Mouse (Mus musculus) subcutaneous adipose tissue, adult 2 months (tissue): ENCODE measurements around the gene Pigo. TPM values are rescaled to one million over a fixed set of nuclear protein-coding genes. Genes with fewer than 3 reads are reported as not detected.

Source experiments
- polyA plus RNA-seq: library from polyadenylated mRNA; depleted of rRNA; stranded (reverse); fragments of >200 nt; gene quantifications from 2 replicates; pipeline ENCODE4 v1.2.3, GENCODE M21; 2012; ENCODE audit warnings: low replicate concordance; rRNA removed

Gene Pigo
- 13.7 and 24.9 TPM in 2 replicates for polyA plus RNA-seq

GRCm38 (mm10) chr4:43025084-43025960 lies at the start of gene Pigo:
Gene Pigo, minus strand, starts transcription at chr4:43025819.

DNA sequence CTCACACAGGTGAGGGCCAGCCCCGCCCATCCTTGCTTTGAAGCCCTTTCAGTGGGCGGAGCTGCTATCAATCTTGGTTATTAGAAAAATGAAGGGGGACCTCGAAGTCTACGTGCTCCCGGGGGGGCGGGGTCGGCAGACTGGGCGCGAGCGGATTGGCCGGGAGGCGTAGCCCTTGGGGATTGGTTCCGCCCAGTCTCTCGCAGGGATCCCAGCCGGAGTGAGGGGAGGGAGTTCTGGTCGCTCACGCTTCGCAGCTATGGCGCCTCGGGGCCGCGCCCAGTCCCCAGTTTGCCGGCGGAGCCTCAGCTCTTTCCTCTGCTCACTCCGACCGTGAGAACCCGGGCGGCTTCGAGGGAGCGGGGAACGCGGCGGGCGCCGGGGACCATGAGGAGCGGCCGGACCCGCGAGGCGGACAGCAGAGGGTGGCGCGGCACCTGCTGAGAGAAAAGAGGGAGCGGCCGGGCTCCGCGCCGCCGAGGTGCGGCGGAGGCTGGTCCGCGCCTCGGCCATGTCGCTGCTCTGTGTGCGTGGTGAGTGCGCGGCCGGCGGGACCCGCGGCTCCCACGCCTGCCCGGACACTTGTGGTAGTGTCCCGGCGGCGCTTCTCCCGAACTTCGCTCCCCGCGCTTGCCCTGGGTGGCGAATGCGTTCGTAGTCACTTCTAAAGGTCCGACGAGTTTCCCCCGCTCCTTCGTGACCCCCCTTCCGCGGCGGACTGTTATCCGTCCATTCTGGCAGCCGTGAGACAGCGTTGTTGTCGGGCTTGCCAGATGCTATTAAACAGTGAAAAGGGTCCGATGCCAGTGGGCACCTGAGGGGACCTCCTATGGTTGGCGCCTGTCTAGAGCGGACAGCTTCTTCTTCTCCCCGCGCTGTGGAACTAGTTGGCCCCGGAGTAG lies 33.4 kb upstream of the Pigo start, which contains the start of gene Unc13b:
Gene Unc13b, plus strand, starts transcription at position 201 of the 902 bp plus-strand sequence.

DNA sequence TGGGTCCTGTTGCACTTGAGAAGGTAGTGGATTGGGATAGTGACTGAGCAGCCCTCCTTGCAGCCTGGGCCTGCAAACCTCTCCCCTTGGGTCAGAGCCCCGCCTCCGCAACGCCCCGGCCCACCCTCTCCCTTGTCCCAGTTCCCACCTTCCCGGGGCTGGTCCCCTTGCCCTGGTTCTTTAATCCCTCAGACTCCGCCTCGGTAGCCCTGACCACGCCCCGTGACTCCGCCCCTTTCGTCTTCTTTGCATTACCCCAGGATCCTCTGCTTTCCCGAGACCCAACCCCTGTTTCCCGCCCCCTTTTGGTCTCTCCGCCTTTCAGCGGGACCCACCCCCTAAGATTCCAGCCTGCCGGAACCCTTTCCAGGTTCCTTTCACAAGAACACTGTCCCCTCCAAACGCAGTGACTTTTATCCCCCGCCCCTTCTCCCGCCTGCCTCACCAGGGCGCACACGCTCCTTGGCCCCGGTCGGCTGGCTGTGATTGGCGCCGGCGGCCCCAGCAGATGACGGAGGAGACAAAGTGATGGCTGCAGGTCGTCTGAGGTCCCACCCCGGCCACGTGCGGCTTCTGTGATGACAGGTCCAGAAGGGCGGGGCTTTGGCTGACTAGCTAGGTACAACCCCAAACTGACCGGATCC lies 20.2 kb upstream of the Pigo start, which contains the start of gene Fam214b:
Gene Fam214b, minus strand, starts transcription at position 562 of the 644 bp plus-strand sequence.

GRCm38 (mm10) chr4:43031237-43031995 lies 5.8 kb upstream of the Pigo start, which contains the start of gene Stoml2:
Gene Stoml2, minus strand, starts transcription at chr4:43031710.

DNA sequence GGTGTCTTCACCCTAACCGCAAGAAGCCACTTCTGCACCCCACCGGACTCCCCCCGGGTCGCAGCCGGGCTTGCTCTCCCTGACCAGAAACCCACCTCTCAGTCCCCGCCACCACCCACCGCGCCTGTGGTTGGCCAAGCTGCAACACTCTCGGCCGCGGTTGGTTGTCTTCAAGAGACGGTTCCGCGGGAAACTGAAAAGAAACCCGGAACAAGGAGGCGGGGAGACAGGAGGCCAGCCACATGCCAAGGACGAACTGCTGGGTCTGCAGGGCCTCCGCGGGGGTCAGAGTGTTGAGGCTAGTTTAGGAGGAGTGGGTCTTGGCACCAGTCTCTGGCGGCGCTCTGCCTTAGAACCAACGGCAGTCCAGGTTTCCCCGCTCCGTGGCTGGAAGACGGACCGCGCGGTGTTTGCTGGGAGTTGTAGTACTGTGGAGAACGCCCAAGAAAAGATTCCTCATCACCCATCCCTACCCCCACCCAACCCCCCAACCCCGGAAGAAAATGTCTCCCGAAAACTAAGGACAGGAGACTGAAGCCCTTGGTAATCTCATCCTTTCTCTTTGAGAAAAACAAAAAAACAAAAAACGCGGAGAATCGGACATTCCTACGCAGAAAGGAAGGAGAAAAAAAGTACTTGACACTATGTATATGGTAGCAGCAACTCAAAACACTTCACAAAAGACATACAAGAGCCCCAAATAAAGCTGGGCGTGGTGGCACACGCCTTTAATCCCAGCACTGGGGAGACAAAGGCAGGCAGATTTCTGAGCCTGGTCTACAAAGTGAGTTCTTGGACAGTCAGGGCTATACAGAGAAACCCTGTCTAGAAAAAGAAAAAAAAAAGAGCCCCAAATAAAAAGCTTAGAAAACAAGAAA lies 15.2 kb downstream of the Pigo start, which contains the start of gene Fancg:
Gene Fancg, minus strand, starts transcription at position 346 of the 878 bp plus-strand sequence.

DNA sequence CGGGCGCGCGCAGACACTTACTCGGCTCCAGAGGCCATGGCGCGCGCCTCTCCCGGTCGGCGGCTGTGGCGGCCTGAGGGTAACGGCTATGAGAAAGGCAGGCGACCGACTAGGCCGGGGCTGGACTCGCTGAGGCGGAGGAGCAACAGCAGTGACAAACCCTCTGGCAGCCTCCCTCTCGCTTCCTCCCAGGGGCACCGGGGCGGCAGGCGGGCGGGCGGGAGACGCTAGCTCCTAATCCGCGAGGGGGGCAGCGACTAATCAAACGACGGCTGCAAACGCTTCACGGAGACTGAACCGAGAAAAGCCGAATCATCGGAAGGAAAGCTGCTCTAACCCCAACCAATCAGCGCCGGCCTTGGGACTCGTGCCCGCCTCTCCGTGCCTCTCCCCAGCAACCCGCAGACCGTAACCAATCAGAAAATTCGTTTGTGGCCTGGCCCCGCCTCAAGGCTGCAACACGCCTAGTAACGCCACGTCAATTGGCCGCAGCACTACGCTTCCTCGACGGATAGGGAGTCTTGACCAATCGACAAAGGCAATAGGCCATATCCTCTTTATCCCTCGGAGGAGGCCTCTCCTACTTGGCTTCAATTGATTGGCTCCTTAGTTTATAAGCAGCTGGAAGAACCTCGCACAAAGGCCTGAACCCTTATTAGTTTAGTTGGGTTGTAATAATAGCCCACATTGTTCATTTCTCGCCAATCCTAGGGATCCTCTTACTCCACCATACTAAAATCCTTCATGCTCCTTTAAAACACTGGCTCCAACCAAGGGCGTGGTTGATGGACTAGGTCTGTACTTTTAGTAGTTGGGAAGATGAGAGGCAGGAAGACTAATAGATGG lies 25.3 kb downstream of the Pigo start, which contains the start of gene Vcp:
Gene Vcp, minus strand, starts transcription at position 367 of the 846 bp plus-strand sequence.

DNA sequence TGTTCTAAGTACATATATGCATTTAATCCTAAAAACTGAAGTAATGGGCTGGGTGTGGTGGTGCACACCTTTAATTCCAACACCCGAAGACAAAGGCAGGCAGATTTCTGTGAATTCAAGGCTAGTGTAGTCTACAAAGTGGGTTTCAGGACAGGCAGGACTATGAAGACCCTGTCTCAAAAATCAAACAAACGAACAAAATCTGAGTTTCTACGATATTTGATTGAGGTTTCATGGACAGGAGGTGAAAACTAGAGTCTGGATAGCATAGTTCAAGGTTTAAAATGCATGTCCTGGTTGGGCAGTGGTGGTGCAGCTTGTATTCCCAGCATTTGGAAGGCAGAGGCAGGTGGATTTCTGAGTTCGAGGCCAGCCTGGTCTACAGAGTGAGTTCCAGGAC lies 56.3 kb downstream of the Pigo start, which contains the start of gene 1700022I11Rik:
Gene 1700022I11Rik, plus strand, starts transcription at position 301 of the 400 bp plus-strand sequence.

Other genes with a start within 250 kb of the Pigo start
- not detected in 2 replicates for gene Fam205a1, start 171.9 kb downstream of the Pigo start, polyA plus RNA-seq
- gene Gm12394, start 169.0 kb downstream of the Pigo start, polyA plus RNA-seq: not detected in 2 replicates
- not detected in 2 replicates for gene Fam205c, start 151.6 kb downstream of the Pigo start, polyA plus RNA-seq
- gene Phf24, start 109.2 kb downstream of the Pigo start, polyA plus RNA-seq: 0.39 and 1.5 TPM in 2 replicates
- gene Dnajb5, start 76.0 kb downstream of the Pigo start, polyA plus RNA-seq: 9.8 and 24.7 TPM in 2 replicates
- gene 1700022I11Rik, start 56.2 kb downstream of the Pigo start, polyA plus RNA-seq: 0.11 TPM in 1 of 2 replicates, not detected in the other
- 124 and 148 TPM in 2 replicates for gene Vcp, start 25.3 kb downstream of the Pigo start, polyA plus RNA-seq
- gene Fancg, start 15.3 kb downstream of the Pigo start, polyA plus RNA-seq: 12.9 and 16.2 TPM in 2 replicates
- 95.5 and 108 TPM in 2 replicates for gene Stoml2, start 5.9 kb upstream of the Pigo start, polyA plus RNA-seq
- 21.0 and 32.8 TPM in 2 replicates for gene Fam214b, start 20.4 kb upstream of the Pigo start, polyA plus RNA-seq
- gene Unc13b, start 33.1 kb upstream of the Pigo start, polyA plus RNA-seq: 11.3 and 13.1 TPM in 2 replicates
- 0.14 and 0.50 TPM in 2 replicates for gene Atp8b5, start 241.3 kb upstream of the Pigo start, polyA plus RNA-seq